Mouse (Mus musculus): Measurements from ENCODE around the gene Snd1. TPM values are rescaled to one million over a fixed set of nuclear protein-coding genes. Genes with fewer than 3 reads are reported as not detected.

The Snd1 gene
- polyA plus RNA-seq, 1 experiment from 2014 or later, result 79.3 TPM

- no peaks in the 10 kb centered on the region for H3K36me3 ChIP-seq (ENCODE audit: insufficient read depth, low read length)
- no peak overlapping the region for H3K27ac ChIP-seq
- TF ChIP-seq CTCF (IDR thresholded peaks at IDR 0.05; ENCODE audit: low read depth), result no peak
- 73% methylated on average over 8 of the region's 8 CpGs for WGBS
- H3K4me1 ChIP-seq (replicated peaks; ENCODE audit: insufficient read depth, low read length), result 0 out of 2 replicates have a peak, but pooled peaks cover 4% of the 10 kb centered on the region
- DNase-seq (ENCODE audit: low spot score) (no peak), ATAC-seq (replicated peaks; ENCODE audit: low FRiP score, low read depth) (no peak)
- H3K9me3 ChIP-seq (replicated peaks; ENCODE audit: low read length), result no peaks in the 10 kb centered on the region
- H3K4me3 ChIP-seq (replicated peaks; ENCODE audit: low read depth, low read length), result no peak overlapping the region
- H3K27me3 ChIP-seq (ENCODE audit: insufficient read depth, low read length), result no peaks in the 10 kb centered on the region
- H3K4me2 ChIP-seq (ENCODE audit: low read length), result no peak overlapping the region
- no peak overlapping the region for H3K9ac ChIP-seq (ENCODE audit: low read depth, low read length)
Observed at GRCm38 (mm10) chr6:28785770-28786169, 310.8 kb downstream of the Snd1 start.

- no peak for ATAC-seq (replicated peaks; ENCODE audit: low FRiP score, low read depth)
- Histone ChIP-seq H3K27ac (no peak overlapping the region), H3K4me3 (replicated peaks; ENCODE audit: low read depth, low read length) (no peak overlapping the region), H3K4me1 (replicated peaks; ENCODE audit: insufficient read depth, low read length) (no peaks in the 10 kb centered on the region), H3K36me3 (ENCODE audit: insufficient read depth, low read length) (no peaks in the 10 kb centered on the region), H3K27me3 (ENCODE audit: insufficient read depth, low read length) (no peaks in the 10 kb centered on the region), H3K9me3 (replicated peaks; ENCODE audit: low read length) (no peaks in the 10 kb centered on the region), H3K4me2 (ENCODE audit: low read length) (no peak overlapping the region), H3K9ac (ENCODE audit: low read depth, low read length) (no peak overlapping the region)
- 62% methylated on average over 6 of the region's 6 CpGs for WGBS
- TF ChIP-seq CTCF (IDR thresholded peaks at IDR 0.05; ENCODE audit: low read depth), result no peak
- no peak for DNase-seq (ENCODE audit: low spot score)
Observed at GRCm38 (mm10) chr6:28787133-28787532, 312.2 kb downstream of the Snd1 start.

GRCm38 (mm10) chr6:28789685-28790084, 314.7 kb downstream of the Snd1 start:
- Histone ChIP-seq H3K9me3 (replicated peaks; ENCODE audit: low read length) (no peaks in the 10 kb centered on the region), H3K4me2 (ENCODE audit: low read length) (no peak overlapping the region), H3K9ac (ENCODE audit: low read depth, low read length) (no peak overlapping the region), H3K36me3 (ENCODE audit: insufficient read depth, low read length) (no peaks in the 10 kb centered on the region), H3K27ac (no peak overlapping the region), H3K4me1 (replicated peaks; ENCODE audit: insufficient read depth, low read length) (no peaks in the 10 kb centered on the region), H3K4me3 (replicated peaks; ENCODE audit: low read depth, low read length) (no peak overlapping the region), H3K27me3 (ENCODE audit: insufficient read depth, low read length) (no peaks in the 10 kb centered on the region)
- 57% methylated on average over 4 of the region's 4 CpGs for WGBS
- ATAC-seq (replicated peaks; ENCODE audit: low FRiP score, low read depth) (no peak), DNase-seq (ENCODE audit: low spot score) (no peak)
- TF ChIP-seq CTCF (IDR thresholded peaks at IDR 0.05; ENCODE audit: low read depth), result no peak

- no peak overlapping the region for H3K4me3 ChIP-seq (replicated peaks; ENCODE audit: low read depth, low read length)
- no peak for DNase-seq (ENCODE audit: low spot score)
- peaks cover 3% of the 10 kb centered on the region; the same call in 1 of the 2 replicates for H3K36me3 ChIP-seq (ENCODE audit: insufficient read depth, low read length)
- TF ChIP-seq CTCF (IDR thresholded peaks at IDR 0.05; ENCODE audit: low read depth), result no peak
- H3K9me3 ChIP-seq (replicated peaks; ENCODE audit: low read length), result no peaks in the 10 kb centered on the region
- H3K27me3 ChIP-seq (ENCODE audit: insufficient read depth, low read length), result no peaks in the 10 kb centered on the region
- WGBS, result 67% methylated on average over 3 of the region's 3 CpGs
- no peak for ATAC-seq (replicated peaks; ENCODE audit: low FRiP score, low read depth)
- H3K27ac ChIP-seq, result no peak overlapping the region
- no peaks in the 10 kb centered on the region for H3K4me1 ChIP-seq (replicated peaks; ENCODE audit: insufficient read depth, low read length)
- H3K4me2 ChIP-seq (ENCODE audit: low read length), result no peak overlapping the region
- H3K9ac ChIP-seq (ENCODE audit: low read depth, low read length), result no peak overlapping the region
Observed at GRCm38 (mm10) chr6:28791183-28791582, 316.2 kb downstream of the Snd1 start.

- Histone ChIP-seq H3K27ac (no peak overlapping the region), H3K9ac (ENCODE audit: low read depth, low read length) (no peak overlapping the region), H3K4me1 (replicated peaks; ENCODE audit: insufficient read depth, low read length) (no peaks in the 10 kb centered on the region), H3K27me3 (ENCODE audit: insufficient read depth, low read length) (no peaks in the 10 kb centered on the region), H3K4me3 (replicated peaks; ENCODE audit: low read depth, low read length) (no peak overlapping the region), H3K4me2 (ENCODE audit: low read length) (no peak overlapping the region), H3K9me3 (replicated peaks; ENCODE audit: low read length) (no peaks in the 10 kb centered on the region), H3K36me3 (ENCODE audit: insufficient read depth, low read length) (peaks cover 7% of the 10 kb centered on the region; the same call in 1 of the 2 replicates)
- TF ChIP-seq CTCF (IDR thresholded peaks at IDR 0.05; ENCODE audit: low read depth), result no peak
- no peak for ATAC-seq (replicated peaks; ENCODE audit: low FRiP score, low read depth)
- 79% methylated on average over 3 of the region's 3 CpGs for WGBS
- DNase-seq (ENCODE audit: low spot score), result no peak
Observed at GRCm38 (mm10) chr6:28791809-28792208, 316.9 kb downstream of the Snd1 start.

- no peaks in the 10 kb centered on the region for H3K9me3 ChIP-seq (replicated peaks; ENCODE audit: low read length)
- H3K36me3 ChIP-seq (ENCODE audit: insufficient read depth, low read length), result peaks cover 11% of the 10 kb centered on the region; the same call in 1 of the 2 replicates
- H3K27me3 ChIP-seq (ENCODE audit: insufficient read depth, low read length), result no peaks in the 10 kb centered on the region
- H3K9ac ChIP-seq (ENCODE audit: low read depth, low read length), result no peak overlapping the region
- DNase-seq (ENCODE audit: low spot score) (peak; percentile 47), ATAC-seq (replicated peaks; ENCODE audit: low FRiP score, low read depth) (no peak)
- no peak overlapping the region for H3K4me2 ChIP-seq (ENCODE audit: low read length)
- no peak for TF ChIP-seq CTCF (IDR thresholded peaks at IDR 0.05; ENCODE audit: low read depth)
- WGBS, result 41% methylated on average over 9 of the region's 9 CpGs
- H3K27ac ChIP-seq, result no peak overlapping the region
- no peaks in the 10 kb centered on the region for H3K4me1 ChIP-seq (replicated peaks; ENCODE audit: insufficient read depth, low read length)
- no peak overlapping the region for H3K4me3 ChIP-seq (replicated peaks; ENCODE audit: low read depth, low read length)
Observed at GRCm38 (mm10) chr6:28795380-28795779, 320.4 kb downstream of the Snd1 start.

All from kidney, postnatal 0 days (tissue).